9 mouse cellular contexts compared by ENCODE assay signal in the genomic region with DNA sequence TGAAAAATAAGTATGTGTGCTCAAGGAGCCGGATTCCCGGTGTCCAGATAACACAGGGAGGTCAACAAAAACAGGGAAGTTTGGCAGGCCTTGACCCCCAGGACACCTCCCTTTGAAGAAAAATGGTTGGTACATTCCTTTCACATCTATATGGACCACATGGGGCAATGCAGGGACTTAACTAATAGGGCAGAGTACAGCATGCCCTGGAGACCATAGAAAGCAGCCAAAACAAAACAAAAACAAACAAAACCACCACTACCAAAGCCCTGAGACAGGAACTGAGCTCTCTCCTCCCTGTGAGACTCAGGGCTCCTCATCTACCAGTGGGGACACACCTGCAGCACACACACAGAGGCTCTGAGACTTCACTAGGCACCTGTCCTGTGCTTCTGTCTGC. TPM values are rescaled to one million over a fixed set of nuclear protein-coding genes. Genes with fewer than 3 reads are reported as not detected.
DNase-seq lines count a peak whose midpoint lies in the region; ATAC-seq and TF ChIP-seq lines count a peak whose summit lies in the region.
"Had no signal": no experiment of that assay in that cellular context is flagged by ENCODE, and none has a peak within 500 bp of the region (broad histone marks: within the 10 kb centered on the region; RNA-seq: fewer than 3 reads in every experiment).

No protein-coding gene starts in this region.

- ATAC-seq in heart, embryonic 16.5 days (replicated peaks; ENCODE audit: extremely low read depth, insufficient read depth, low FRiP score) = no peak
- no peak for ATAC-seq in forebrain, postnatal 0 days
- peak; percentile 70 for ATAC-seq in liver, postnatal 0 days

- H3K4me3 ChIP-seq in heart, embryonic 16.5 days (ENCODE audit: low read length) = no peak overlapping the region; the same call in 1 of the 2 replicates
- no peak overlapping the region for H3K4me3 ChIP-seq in ES-Bruce4 (ENCODE audit: low read depth, low read length)
- H3K4me3 ChIP-seq in forebrain, postnatal 0 days (ENCODE audit: low read depth, low read length) = no peak overlapping the region
- no peak overlapping the region for H3K4me3 ChIP-seq in liver, postnatal 0 days (ENCODE audit: low read depth, low read length)

- H3K9ac ChIP-seq in heart, embryonic 16.5 days (ENCODE audit: low read length) = peak overlapping the region; percentile 58
- H3K9ac ChIP-seq in ES-Bruce4 (ENCODE audit: low read depth, poor library complexity, severe bottlenecking) = no peak overlapping the region
- H3K9ac ChIP-seq in forebrain, postnatal 0 days = no peak overlapping the region
- no peak overlapping the region for H3K9ac ChIP-seq in liver, postnatal 0 days (replicated peaks)

- DNase-seq in heart, adult 9 months (ENCODE audit: low spot score in 2 of 2) = no peak
- DNase-seq in forebrain, postnatal 0 days = no peak
- no peak for DNase-seq in liver, postnatal 0 days
- DNase-seq in layer of hippocampus, postnatal 25 days (ENCODE audit: extremely low spot score in 1 of 2, low spot score in 1 of 2) = no peak
- no peak for DNase-seq in gastrocnemius, postnatal 14 days
- no peak for DNase-seq in frontal cortex, postnatal 14 days (ENCODE audit: low spot score in 2 of 2)
- DNase-seq: gastrocnemius, postnatal 36 days had no signal

- TF ChIP-seq CTCF in ES-Bruce4 (IDR thresholded peaks at IDR 0.05; ENCODE audit: low read depth, low read length) = no peak
- TF ChIP-seq CTCF in forebrain, postnatal 0 days (IDR thresholded peaks at IDR 0.05; ENCODE audit: low read depth) = 0 out of 2 replicates have a peak, but pooled peaks have one; percentile 2
- no peak for TF ChIP-seq CTCF in liver, postnatal 0 days (IDR thresholded peaks at IDR 0.05; ENCODE audit: low read depth)

- H3K4me2 ChIP-seq in heart, embryonic 16.5 days (ENCODE audit: low read depth, low read length) = peak overlapping the region; percentile 56
- no peak overlapping the region for H3K4me2 ChIP-seq in forebrain, postnatal 0 days (ENCODE audit: low read depth)
- H3K4me2 ChIP-seq in liver, postnatal 0 days (ENCODE audit: low read depth, low read length) = peak overlapping the region; percentile 40

- no peak for TF ChIP-seq EP300 in ES-Bruce4 (IDR thresholded peaks at IDR 0.05; ENCODE audit: insufficient read depth, low read depth, low read length)
- TF ChIP-seq EP300 in liver, postnatal 0 days (IDR thresholded peaks at IDR 0.05; ENCODE audit: low read depth) = peak; percentile 42; the same call in 1 of the 2 replicates

- H3K9me3 ChIP-seq in heart, embryonic 16.5 days (replicated peaks; ENCODE audit: control insufficient read depth, low read length) = no peaks in the 10 kb centered on the region
- H3K9me3 ChIP-seq in ES-Bruce4 (replicated peaks; ENCODE audit: control insufficient read depth, insufficient read depth, low read length, poor library complexity, severe bottlenecking) = no peaks in the 10 kb centered on the region
- H3K9me3 ChIP-seq in forebrain, postnatal 0 days (ENCODE audit: low read length) = no peaks in the 10 kb centered on the region
- H3K9me3 ChIP-seq in liver, postnatal 0 days (ENCODE audit: low read length) = no peaks in the 10 kb centered on the region

- no peaks in the 10 kb centered on the region for H3K36me3 ChIP-seq in heart, embryonic 16.5 days (ENCODE audit: control insufficient read depth, insufficient read depth)
- no peaks in the 10 kb centered on the region for H3K36me3 ChIP-seq in ES-Bruce4 (ENCODE audit: control insufficient read depth, insufficient read depth, low read length, poor library complexity, severe bottlenecking)
- H3K36me3 ChIP-seq in forebrain, postnatal 0 days (ENCODE audit: insufficient read depth) = no peaks in the 10 kb centered on the region
- no peaks in the 10 kb centered on the region for H3K36me3 ChIP-seq in liver, postnatal 0 days (replicated peaks; ENCODE audit: insufficient read depth, low read length)

- peaks cover 80% of the 10 kb centered on the region for H3K4me1 ChIP-seq in heart, embryonic 16.5 days (ENCODE audit: control insufficient read depth, insufficient read depth, low read length)
- peaks cover 8% of the 10 kb centered on the region for H3K4me1 ChIP-seq in ES-Bruce4 (ENCODE audit: control insufficient read depth, insufficient read depth, low read length)
- peaks cover 19% of the 10 kb centered on the region for H3K4me1 ChIP-seq in forebrain, postnatal 0 days (ENCODE audit: insufficient read depth)
- H3K4me1 ChIP-seq in liver, postnatal 0 days (ENCODE audit: insufficient read depth) = peaks cover 62% of the 10 kb centered on the region

- intact Hi-C loops in gastrocnemius, postnatal 14 days (cut with DNase I; ENCODE audit: low total_unique reads) = no loop called here

- no peak for TF ChIP-seq POLR2A in ES-Bruce4 (IDR thresholded peaks at IDR 0.05; ENCODE audit: insufficient read depth, low read length)

- no peaks in the 10 kb centered on the region for H3K27me3 ChIP-seq in heart, embryonic 16.5 days (ENCODE audit: control insufficient read depth, insufficient read depth, low read length)
- no peaks in the 10 kb centered on the region for H3K27me3 ChIP-seq in ES-Bruce4 (ENCODE audit: control insufficient read depth, insufficient read depth, low read length, poor library complexity, severe bottlenecking)
- no peaks in the 10 kb centered on the region for H3K27me3 ChIP-seq in forebrain, postnatal 0 days (ENCODE audit: insufficient read depth, low read length)
- H3K27me3 ChIP-seq in liver, postnatal 0 days (ENCODE audit: insufficient read depth, low read length) = no peaks in the 10 kb centered on the region

- peak overlapping the region; percentile 87 for H3K27ac ChIP-seq in heart, embryonic 16.5 days (ENCODE audit: low read length)
- peak overlapping the region; percentile 22 for H3K27ac ChIP-seq in ES-Bruce4 (ENCODE audit: insufficient read depth, low read length)
- no peak overlapping the region for H3K27ac ChIP-seq in forebrain, postnatal 0 days (ENCODE audit: low read depth, low read length)
- peak overlapping the region; percentile 85 for H3K27ac ChIP-seq in liver, postnatal 0 days (ENCODE audit: low read depth)

- WGBS in heart, embryonic 16.5 days = 56% methylated on average over 2 of the region's 2 CpGs
- WGBS in forebrain, postnatal 0 days = 80% methylated on average over 2 of the region's 2 CpGs
- 33% methylated on average over 2 of the region's 2 CpGs for WGBS in liver, postnatal 0 days (ENCODE audit: insufficient replicate concordance)

RNA-seq across cellular contexts. Expression of gene Shb, which starts 18.9 kb away (rescaled TPM):
- 7.6 and 9.2 TPM in 2 replicates for polyA plus RNA-seq in heart, embryonic 16.5 days (2015; fragmentation: Nextera tagmentation; extraction: Ambion mirVana)
- polyA plus RNA-seq in ES-Bruce4 (2011; ENCODE audit: insufficient read depth, insufficient read length, low read depth, missing spikeins) = 24.5 and 27.4 TPM in 2 replicates
- total RNA-seq in forebrain, postnatal 0 days (2014; rRNA removed) = 26.7 and 32.6 TPM in 2 replicates
- 8.5 and 8.6 TPM in 2 replicates for polyA plus RNA-seq in forebrain, postnatal 0 days (2015; fragmentation: Nextera tagmentation; extraction: Ambion mirVana)
- 2.5 and 3.2 TPM in 2 replicates for polyA plus RNA-seq in liver, postnatal 0 days (2015; fragmentation: Nextera tagmentation; extraction: Ambion mirVana)
- 10 to 100 TPM; 16.1 to 18.8 TPM for total RNA-seq in layer of hippocampus, postnatal 25 days (2021)
- 1 to 10 TPM; 6.7 to 7.8 TPM for total RNA-seq in gastrocnemius, postnatal 14 days (2021)
